Mouse (Mus musculus): Measurements from ENCODE around the gene Cadm1. TPM values are rescaled to one million over a fixed set of nuclear protein-coding genes. Genes with fewer than 3 reads are reported as not detected.

Gene Cadm1
- total and polyA plus RNA-seq, 2 experiments from 2014 or later: 3.7 to 5.5 TPM

DNA sequence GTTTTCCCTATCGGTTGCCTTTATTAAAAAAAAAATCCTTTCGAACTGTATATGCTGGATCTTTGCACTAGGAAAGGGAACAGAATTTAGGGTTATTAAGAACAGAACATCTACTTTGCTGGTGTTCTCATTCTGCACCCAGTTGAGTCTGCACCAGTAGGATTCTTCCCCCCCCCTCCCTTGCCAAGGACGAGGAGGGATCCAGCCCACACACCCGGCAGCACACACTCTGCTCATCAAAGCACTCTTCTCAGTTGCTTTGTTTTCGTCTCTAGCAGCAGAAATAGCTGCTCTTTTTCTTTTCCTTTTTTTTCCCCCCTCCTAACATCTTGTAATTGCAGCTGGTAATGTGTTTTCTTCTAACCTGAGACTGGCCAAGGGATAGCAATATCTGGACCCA is 198.9 kb downstream of the Cadm1 start:
- TF ChIP-seq CTCF (IDR thresholded peaks at IDR 0.05; ENCODE audit: low read depth): no peak
- no peak for TF ChIP-seq EP300 (IDR thresholded peaks at IDR 0.05; ENCODE audit: low read depth)
- ATAC-seq (ENCODE audit: insufficient read depth, low read depth) (no peak), DNase-seq (ENCODE audit: low spot score) (no peak)
- Histone ChIP-seq H3K4me1 (ENCODE audit: control insufficient read depth, insufficient read depth) (no peaks in the 10 kb centered on the region), H3K27ac (ENCODE audit: low read depth) (no peak overlapping the region), H3K9ac (replicated peaks; ENCODE audit: low read depth, low read length) (no peak overlapping the region), H3K4me2 (ENCODE audit: low read depth, low read length) (no peak overlapping the region), H3K27me3 (ENCODE audit: control insufficient read depth, insufficient read depth, low read length) (no peaks in the 10 kb centered on the region), H3K9me3 (replicated peaks; ENCODE audit: control insufficient read depth, low read length) (no peaks in the 10 kb centered on the region), H3K36me3 (replicated peaks; ENCODE audit: control insufficient read depth, insufficient read depth, low read length) (no peaks in the 10 kb centered on the region), H3K4me3 (ENCODE audit: low read depth, low read length) (no peak overlapping the region)
- 74% methylated on average over 5 of the region's 5 CpGs for WGBS

DNA sequence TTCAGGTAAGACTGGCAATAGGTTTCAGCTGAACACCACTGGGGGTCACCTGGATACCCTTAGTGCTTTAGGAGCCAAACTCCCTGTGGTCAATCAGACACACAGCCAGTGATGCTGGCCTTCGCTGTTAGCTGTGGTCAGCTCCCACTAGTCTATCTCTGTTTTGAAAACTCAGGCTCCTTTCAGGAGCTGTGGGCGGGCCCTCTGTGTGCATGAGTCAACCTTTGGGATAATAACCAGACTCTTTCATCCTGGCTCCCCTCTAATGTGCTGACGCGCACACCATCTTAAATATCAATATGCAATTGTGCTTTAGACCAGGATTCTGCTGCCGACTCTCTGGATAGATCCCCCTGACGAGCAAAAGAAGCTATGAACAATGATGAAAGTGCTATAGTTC is 200.3 kb downstream of the Cadm1 start:
- Histone ChIP-seq H3K9ac (replicated peaks; ENCODE audit: low read depth, low read length) (no peak overlapping the region), H3K9me3 (replicated peaks; ENCODE audit: control insufficient read depth, low read length) (no peaks in the 10 kb centered on the region), H3K4me3 (ENCODE audit: low read depth, low read length) (no peak overlapping the region), H3K27me3 (ENCODE audit: control insufficient read depth, insufficient read depth, low read length) (no peaks in the 10 kb centered on the region), H3K4me1 (ENCODE audit: control insufficient read depth, insufficient read depth) (no peaks in the 10 kb centered on the region), H3K4me2 (ENCODE audit: low read depth, low read length) (no peak overlapping the region), H3K36me3 (replicated peaks; ENCODE audit: control insufficient read depth, insufficient read depth, low read length) (no peaks in the 10 kb centered on the region), H3K27ac (ENCODE audit: low read depth) (no peak overlapping the region)
- TF ChIP-seq EP300 (IDR thresholded peaks at IDR 0.05; ENCODE audit: low read depth) (no peak), CTCF (IDR thresholded peaks at IDR 0.05; ENCODE audit: low read depth) (no peak)
- no peak for DNase-seq (ENCODE audit: low spot score)
- 64% methylated on average over 6 of the region's 6 CpGs for WGBS
- ATAC-seq (ENCODE audit: insufficient read depth, low read depth): no peak

DNA sequence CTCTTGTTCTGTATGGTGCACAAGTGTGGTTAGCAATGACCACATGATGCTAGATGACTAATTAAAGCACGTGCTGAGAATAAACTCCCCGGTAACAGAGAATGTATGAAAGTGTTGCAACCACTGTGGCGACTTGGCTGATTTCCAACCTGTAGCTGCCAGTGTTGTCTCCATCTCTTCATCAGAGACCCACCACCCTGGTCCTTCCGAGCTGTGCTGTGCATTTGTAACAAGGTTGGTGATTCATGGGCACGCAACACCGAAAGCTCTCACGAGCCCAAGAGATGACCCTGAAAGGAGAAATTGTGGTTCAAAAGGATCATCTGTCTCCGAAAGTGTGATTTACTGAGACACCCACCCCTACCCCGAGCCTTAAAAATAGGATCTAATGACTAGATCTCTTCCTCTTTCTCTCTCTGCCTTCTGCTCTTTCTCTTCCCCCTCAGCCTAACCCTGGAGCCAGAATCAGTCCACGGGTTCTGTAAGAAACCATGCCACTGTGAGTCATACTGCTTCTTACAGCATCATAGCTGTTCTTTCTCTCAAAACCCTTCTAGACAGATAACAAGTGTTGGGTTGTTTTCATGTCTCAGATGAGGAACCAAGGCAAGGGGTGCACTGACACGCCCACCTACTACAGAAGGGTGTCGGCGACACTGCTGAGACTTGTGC is 203.9 kb downstream of the Cadm1 start:
- DNase-seq (ENCODE audit: low spot score): no peak

GRCm38 (mm10) chr9:47734905-47735304 is 204.9 kb downstream of the Cadm1 start:
- TF ChIP-seq CTCF (IDR thresholded peaks at IDR 0.05; ENCODE audit: low read depth) (no peak), EP300 (IDR thresholded peaks at IDR 0.05; ENCODE audit: low read depth) (no peak)
- Histone ChIP-seq H3K4me1 (ENCODE audit: control insufficient read depth, insufficient read depth) (no peaks in the 10 kb centered on the region), H3K27me3 (ENCODE audit: control insufficient read depth, insufficient read depth, low read length) (no peaks in the 10 kb centered on the region), H3K9ac (replicated peaks; ENCODE audit: low read depth, low read length) (no peak overlapping the region), H3K36me3 (replicated peaks; ENCODE audit: control insufficient read depth, insufficient read depth, low read length) (no peaks in the 10 kb centered on the region), H3K4me2 (ENCODE audit: low read depth, low read length) (no peak overlapping the region), H3K4me3 (ENCODE audit: low read depth, low read length) (no peak overlapping the region), H3K9me3 (replicated peaks; ENCODE audit: control insufficient read depth, low read length) (no peaks in the 10 kb centered on the region), H3K27ac (ENCODE audit: low read depth) (no peak overlapping the region)
- 90% methylated on average over 5 of the region's 5 CpGs for WGBS
- DNase-seq (ENCODE audit: low spot score): no peak
- no peak for ATAC-seq (ENCODE audit: insufficient read depth, low read depth)

More for the DNA sequence above, 203.9 kb downstream of the Cadm1 start:
- 71% methylated on average over 13 of the region's 13 CpGs for WGBS
- TF ChIP-seq CTCF (IDR thresholded peaks at IDR 0.05; ENCODE audit: low read depth): no peak
- TF ChIP-seq EP300 (IDR thresholded peaks at IDR 0.05; ENCODE audit: low read depth): no peak
- no peak overlapping the region for H3K27ac ChIP-seq (ENCODE audit: low read depth)
- no peaks in the 10 kb centered on the region for H3K9me3 ChIP-seq (replicated peaks; ENCODE audit: control insufficient read depth, low read length)
- ATAC-seq (ENCODE audit: insufficient read depth, low read depth): no peak
- H3K4me1 ChIP-seq (ENCODE audit: control insufficient read depth, insufficient read depth): no peaks in the 10 kb centered on the region
- H3K4me2 ChIP-seq (ENCODE audit: low read depth, low read length): no peak overlapping the region
- no peaks in the 10 kb centered on the region for H3K36me3 ChIP-seq (replicated peaks; ENCODE audit: control insufficient read depth, insufficient read depth, low read length)
- no peak overlapping the region for H3K4me3 ChIP-seq (ENCODE audit: low read depth, low read length)
- no peaks in the 10 kb centered on the region for H3K27me3 ChIP-seq (ENCODE audit: control insufficient read depth, insufficient read depth, low read length)
- no peak overlapping the region for H3K9ac ChIP-seq (replicated peaks; ENCODE audit: low read depth, low read length)

GRCm38 (mm10) chr9:47738799-47739198 is 208.8 kb downstream of the Cadm1 start:
- Histone ChIP-seq H3K4me3 (ENCODE audit: low read depth, low read length) (no peak overlapping the region), H3K27ac (ENCODE audit: low read depth) (no peak overlapping the region), H3K27me3 (ENCODE audit: control insufficient read depth, insufficient read depth, low read length) (no peaks in the 10 kb centered on the region), H3K9me3 (replicated peaks; ENCODE audit: control insufficient read depth, low read length) (no peaks in the 10 kb centered on the region), H3K36me3 (replicated peaks; ENCODE audit: control insufficient read depth, insufficient read depth, low read length) (no peaks in the 10 kb centered on the region), H3K9ac (replicated peaks; ENCODE audit: low read depth, low read length) (no peak overlapping the region), H3K4me2 (ENCODE audit: low read depth, low read length) (no peak overlapping the region), H3K4me1 (ENCODE audit: control insufficient read depth, insufficient read depth) (no peaks in the 10 kb centered on the region)
- ATAC-seq (ENCODE audit: insufficient read depth, low read depth) (no peak), DNase-seq (ENCODE audit: low spot score) (no peak)
- TF ChIP-seq CTCF (IDR thresholded peaks at IDR 0.05; ENCODE audit: low read depth) (no peak), EP300 (IDR thresholded peaks at IDR 0.05; ENCODE audit: low read depth) (no peak)
- WGBS: 74% methylated on average over 4 of the region's 4 CpGs

GRCm38 (mm10) chr9:47739276-47739675 is 209.3 kb downstream of the Cadm1 start:
- Histone ChIP-seq H3K27me3 (ENCODE audit: control insufficient read depth, insufficient read depth, low read length) (no peaks in the 10 kb centered on the region), H3K4me2 (ENCODE audit: low read depth, low read length) (no peak overlapping the region), H3K4me3 (ENCODE audit: low read depth, low read length) (no peak overlapping the region), H3K4me1 (ENCODE audit: control insufficient read depth, insufficient read depth) (no peaks in the 10 kb centered on the region), H3K9me3 (replicated peaks; ENCODE audit: control insufficient read depth, low read length) (no peaks in the 10 kb centered on the region), H3K27ac (ENCODE audit: low read depth) (no peak overlapping the region), H3K9ac (replicated peaks; ENCODE audit: low read depth, low read length) (no peak overlapping the region), H3K36me3 (replicated peaks; ENCODE audit: control insufficient read depth, insufficient read depth, low read length) (no peaks in the 10 kb centered on the region)
- DNase-seq (ENCODE audit: low spot score): no peak
- ATAC-seq (ENCODE audit: insufficient read depth, low read depth): no peak
- TF ChIP-seq CTCF (IDR thresholded peaks at IDR 0.05; ENCODE audit: low read depth) (no peak), EP300 (IDR thresholded peaks at IDR 0.05; ENCODE audit: low read depth) (no peak)
- WGBS: 23% methylated on average over 7 of the region's 7 CpGs
